Mouse (Mus musculus): ENCODE results near the gene Serping1. TPM values are rescaled to one million over a fixed set of nuclear protein-coding genes. Genes with fewer than 3 reads are reported as not detected.

Serping1 gene
- polyA plus RNA-seq, 1 experiment from 2014 or later: 0.07 TPM

GRCm38 (mm10) chr2:84797833-84798492 is 22.7 kb upstream of the Serping1 start:
- Histone ChIP-seq H3K79me2 (ENCODE audit: inconsistent target) (peaks cover 29% of the 10 kb centered on the region), H3K36me3 (ENCODE audit: inconsistent target) (peaks cover 11% of the 10 kb centered on the region; the same call in 1 of the 2 replicates), H3K27ac (peak overlapping the region; percentile 80), H3K4me3 (ENCODE audit: inconsistent target) (peak overlapping the region; percentile 83)
- 13% methylated on average over 13 of the region's 13 CpGs for WGBS (ENCODE audit: missing documents)

- 33% methylated on average over 3 of the region's 3 CpGs for WGBS (ENCODE audit: missing documents)
- Histone ChIP-seq H3K4me3 (ENCODE audit: inconsistent target) (no peak overlapping the region), H3K27ac (no peak overlapping the region), H3K79me2 (ENCODE audit: inconsistent target) (no peaks in the 10 kb centered on the region), H3K36me3 (ENCODE audit: inconsistent target) (no peaks in the 10 kb centered on the region)
These were observed 18.6 kb upstream of the Serping1 start for GRCm38 (mm10) chr2:84793871-84794270.

- 93% methylated on average over 3 of the region's 3 CpGs for WGBS (ENCODE audit: missing documents)
- no peak overlapping the region for H3K4me3 ChIP-seq (ENCODE audit: inconsistent target)
- H3K27ac ChIP-seq: no peak overlapping the region
- no peaks in the 10 kb centered on the region for H3K79me2 ChIP-seq (ENCODE audit: inconsistent target)
- no peaks in the 10 kb centered on the region for H3K36me3 ChIP-seq (ENCODE audit: inconsistent target)
These were observed 17.9 kb upstream of the Serping1 start for GRCm38 (mm10) chr2:84793154-84793553.

- no peak overlapping the region for H3K4me3 ChIP-seq (ENCODE audit: inconsistent target)
- H3K79me2 ChIP-seq (ENCODE audit: inconsistent target): no peaks in the 10 kb centered on the region
- H3K27ac ChIP-seq: no peak overlapping the region
- H3K36me3 ChIP-seq (ENCODE audit: inconsistent target): no peaks in the 10 kb centered on the region
- WGBS (ENCODE audit: missing documents): 66% methylated on average over 3 of the region's 3 CpGs
These were observed 17.3 kb upstream of the Serping1 start for GRCm38 (mm10) chr2:84792516-84792915.

GRCm38 (mm10) chr2:84790418-84790817 is 15.2 kb upstream of the Serping1 start:
- Histone ChIP-seq H3K4me3 (ENCODE audit: inconsistent target) (no peak overlapping the region), H3K36me3 (ENCODE audit: inconsistent target) (no peaks in the 10 kb centered on the region), H3K27ac (no peak overlapping the region), H3K79me2 (ENCODE audit: inconsistent target) (no peaks in the 10 kb centered on the region)
- WGBS (ENCODE audit: missing documents): 92% methylated on average over 9 of the region's 9 CpGs

GRCm38 (mm10) chr2:84788316-84788715 is 13.1 kb upstream of the Serping1 start:
- Histone ChIP-seq H3K4me3 (ENCODE audit: inconsistent target) (no peak overlapping the region), H3K27ac (no peak overlapping the region), H3K36me3 (ENCODE audit: inconsistent target) (no peaks in the 10 kb centered on the region), H3K79me2 (ENCODE audit: inconsistent target) (no peaks in the 10 kb centered on the region)
- WGBS (ENCODE audit: missing documents): 93% methylated on average over 2 of the region's 3 CpGs

- Histone ChIP-seq H3K79me2 (ENCODE audit: inconsistent target) (no peaks in the 10 kb centered on the region), H3K36me3 (ENCODE audit: inconsistent target) (no peaks in the 10 kb centered on the region), H3K27ac (peak overlapping the region; percentile 19; the same call in 1 of the 2 replicates), H3K4me3 (ENCODE audit: inconsistent target) (no peak overlapping the region)
- WGBS (ENCODE audit: missing documents): 49% methylated on average over 3 of the region's 3 CpGs
These were observed 8.8 kb upstream of the Serping1 start for GRCm38 (mm10) chr2:84783840-84784566.

GRCm38 (mm10) chr2:84783315-84783714 is 8.1 kb upstream of the Serping1 start:
- Histone ChIP-seq H3K79me2 (ENCODE audit: inconsistent target) (no peaks in the 10 kb centered on the region), H3K4me3 (ENCODE audit: inconsistent target) (no peak overlapping the region), H3K36me3 (ENCODE audit: inconsistent target) (no peaks in the 10 kb centered on the region), H3K27ac (no peak overlapping the region)
- WGBS (ENCODE audit: missing documents): no CpG with 5 or more reads among the region's 1 CpGs

GRCm38 (mm10) chr2:84779210-84779609 is 4.0 kb upstream of the Serping1 start:
- Histone ChIP-seq H3K27ac (no peak overlapping the region), H3K4me3 (ENCODE audit: inconsistent target) (no peak overlapping the region), H3K36me3 (ENCODE audit: inconsistent target) (no peaks in the 10 kb centered on the region), H3K79me2 (ENCODE audit: inconsistent target) (no peaks in the 10 kb centered on the region)
- 7% methylated on average over 3 of the region's 6 CpGs for WGBS (ENCODE audit: missing documents)

GRCm38 (mm10) chr2:84777706-84778105 is 2.5 kb upstream of the Serping1 start:
- WGBS (ENCODE audit: missing documents): 82% methylated on average over 2 of the region's 3 CpGs
- Histone ChIP-seq H3K27ac (no peak overlapping the region), H3K36me3 (ENCODE audit: inconsistent target) (no peaks in the 10 kb centered on the region), H3K79me2 (ENCODE audit: inconsistent target) (no peaks in the 10 kb centered on the region), H3K4me3 (ENCODE audit: inconsistent target) (no peak overlapping the region)

- no peaks in the 10 kb centered on the region for H3K36me3 ChIP-seq (ENCODE audit: inconsistent target)
- no peak overlapping the region for H3K27ac ChIP-seq
- WGBS (ENCODE audit: missing documents): 32% methylated on average over 6 of the region's 6 CpGs
- no peak overlapping the region for H3K4me3 ChIP-seq (ENCODE audit: inconsistent target)
- H3K79me2 ChIP-seq (ENCODE audit: inconsistent target): no peaks in the 10 kb centered on the region
These were observed 421 bp upstream of the Serping1 start for GRCm38 (mm10) chr2:84775665-84776064.

GRCm38 (mm10) chr2:84774751-84775150 is 493 bp downstream of the Serping1 start:
- no peaks in the 10 kb centered on the region for H3K79me2 ChIP-seq (ENCODE audit: inconsistent target)
- H3K27ac ChIP-seq: no peak overlapping the region
- H3K4me3 ChIP-seq (ENCODE audit: inconsistent target): no peak overlapping the region
- no peaks in the 10 kb centered on the region for H3K36me3 ChIP-seq (ENCODE audit: inconsistent target)
- 75% methylated on average over 7 of the region's 15 CpGs for WGBS (ENCODE audit: missing documents)

- H3K27ac ChIP-seq: no peak overlapping the region
- 90% methylated on average over 5 of the region's 5 CpGs for WGBS (ENCODE audit: missing documents)
- no peaks in the 10 kb centered on the region for H3K36me3 ChIP-seq (ENCODE audit: inconsistent target)
- H3K79me2 ChIP-seq (ENCODE audit: inconsistent target): no peaks in the 10 kb centered on the region
- H3K4me3 ChIP-seq (ENCODE audit: inconsistent target): no peak overlapping the region
These were observed 2.0 kb downstream of the Serping1 start for GRCm38 (mm10) chr2:84773195-84773594.

GRCm38 (mm10) chr2:84772454-84772853 is 2.8 kb downstream of the Serping1 start:
- Histone ChIP-seq H3K36me3 (ENCODE audit: inconsistent target) (no peaks in the 10 kb centered on the region), H3K27ac (no peak overlapping the region), H3K79me2 (ENCODE audit: inconsistent target) (no peaks in the 10 kb centered on the region), H3K4me3 (ENCODE audit: inconsistent target) (no peak overlapping the region)
- 85% methylated on average over 4 of the region's 4 CpGs for WGBS (ENCODE audit: missing documents)

GRCm38 (mm10) chr2:84770501-84770900 is 4.7 kb downstream of the Serping1 start:
- Histone ChIP-seq H3K36me3 (ENCODE audit: inconsistent target) (no peaks in the 10 kb centered on the region), H3K27ac (no peak overlapping the region), H3K4me3 (ENCODE audit: inconsistent target) (no peak overlapping the region), H3K79me2 (ENCODE audit: inconsistent target) (no peaks in the 10 kb centered on the region)
- WGBS (ENCODE audit: missing documents): 70% methylated on average over 6 of the region's 6 CpGs

Measured in macrophage (primary cell).